Mouse (Mus musculus): ENCODE measurements around the gene Gm48551. TPM values are rescaled to one million over a fixed set of nuclear protein-coding genes. Genes with fewer than 3 reads are reported as not detected.

The Gm48551 gene
- polyA plus RNA-seq, 1 experiment from 2014 or later, result 6.6 TPM

DNA sequence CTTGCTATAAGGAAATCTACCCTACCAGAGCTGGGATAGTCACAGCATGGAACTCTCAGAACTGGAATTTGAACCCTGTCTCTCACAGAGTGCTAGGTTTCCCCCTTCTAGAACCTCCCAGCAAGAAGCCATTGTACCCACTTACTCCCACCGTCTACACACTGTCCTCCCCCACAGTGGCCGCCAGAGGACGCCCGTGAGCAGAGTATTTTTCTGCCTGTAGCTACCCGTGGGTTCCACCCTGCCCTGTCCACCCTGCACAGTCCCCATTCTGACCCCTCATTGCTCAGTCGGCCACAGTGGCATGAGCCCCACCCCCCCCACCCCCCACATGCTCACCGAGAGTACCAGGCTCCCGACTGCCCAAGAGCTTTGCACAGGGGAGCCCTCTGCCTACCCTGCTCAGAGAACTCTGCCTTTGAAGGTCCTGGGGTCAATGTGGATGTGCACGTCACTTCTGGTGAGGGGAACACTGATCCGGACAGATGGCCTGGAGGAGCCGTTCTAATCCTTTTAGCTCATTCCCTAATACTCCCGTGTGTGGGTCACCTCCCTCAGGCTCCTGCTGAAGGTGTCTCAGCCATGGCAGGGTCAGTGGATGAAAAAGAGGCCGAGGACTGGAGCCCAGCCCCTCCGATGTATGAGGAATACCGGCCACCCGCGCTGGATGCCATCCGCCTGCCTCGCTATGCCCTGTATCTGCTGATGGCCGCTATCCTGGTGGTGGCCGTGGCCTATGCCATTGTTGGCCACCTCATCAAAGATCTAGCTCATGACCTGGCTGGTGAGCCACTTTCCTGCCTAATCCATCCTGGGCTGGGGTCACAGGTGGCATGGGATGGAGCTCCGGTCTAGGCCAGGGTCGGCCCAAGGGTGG lies 5.8 kb downstream of the Gm48551 start:
- Histone ChIP-seq H3K4me3 (no peak overlapping the region), H3K36me3 (peaks cover 30% of the 10 kb centered on the region), H3K9me3 (no peaks in the 10 kb centered on the region), H3K27ac (replicated peaks) (peak overlapping the region; percentile 37; the same call in 1 of the 2 replicates), H3K9ac (no peak overlapping the region), H3K4me1 (replicated peaks) (peaks cover 35% of the 10 kb centered on the region), H3K4me2 (no peak overlapping the region), H3K27me3 (no peaks in the 10 kb centered on the region)
- WGBS, result 61% methylated on average over 23 of the region's 23 CpGs
- ATAC-seq (ENCODE audit: low FRiP score, low read depth), result peak; percentile 28; the same call in 1 of the 2 replicates

- Histone ChIP-seq H3K4me3 (no peak overlapping the region), H3K9me3 (no peaks in the 10 kb centered on the region), H3K27me3 (no peaks in the 10 kb centered on the region), H3K9ac (no peak overlapping the region), H3K4me1 (replicated peaks) (peaks cover 29% of the 10 kb centered on the region), H3K36me3 (peaks cover 30% of the 10 kb centered on the region), H3K27ac (replicated peaks) (no peak overlapping the region), H3K4me2 (no peak overlapping the region)
- ATAC-seq (ENCODE audit: low FRiP score, low read depth), result no peak
- WGBS, result 92% methylated on average over 13 of the region's 13 CpGs
Observed at GRCm38 (mm10) chr10:81390678-81390965, 6.4 kb downstream of the Gm48551 start.

GRCm38 (mm10) chr10:81392270-81392669 lies 8.0 kb downstream of the Gm48551 start:
- H3K27ac ChIP-seq (replicated peaks), result no peak overlapping the region
- no peak for ATAC-seq (ENCODE audit: low FRiP score, low read depth)

DNA sequence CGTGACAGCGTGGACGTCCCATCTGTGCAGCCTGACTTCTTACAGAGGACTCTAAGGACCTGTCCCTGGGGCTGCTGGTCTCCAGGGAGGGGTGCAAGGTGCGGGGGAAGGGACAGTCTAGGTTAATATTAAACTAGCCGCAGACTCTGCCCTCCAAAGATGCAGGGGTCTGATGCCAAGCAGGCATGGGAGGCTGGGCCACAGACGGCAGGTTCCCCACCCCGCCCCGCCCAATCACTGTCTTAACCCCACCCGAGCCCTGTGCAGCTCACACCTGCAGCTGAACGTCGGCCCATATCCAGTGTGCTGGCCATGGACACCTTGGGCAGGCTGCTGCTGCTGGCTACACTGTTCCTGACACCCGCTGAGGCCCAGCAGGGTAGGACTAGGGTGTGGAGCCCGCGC lies 8.5 kb downstream of the Gm48551 start, which contains the start of gene Smim24:
Gene Smim24, plus strand, starts transcription at position 271 of the 405 bp plus-strand sequence.
- Histone ChIP-seq H3K4me3 (peak within 1 kb of the TSS; percentile 5; the same call in 1 of the 2 replicates), H3K36me3 (peaks cover 10% of the 10 kb centered on the region), H3K4me1 (replicated peaks) (peaks cover 37% of the 10 kb centered on the region), H3K27ac (replicated peaks) (no peak within 1 kb of the TSS), H3K9ac (no peak within 1 kb of the TSS), H3K9me3 (no peaks in the 10 kb centered on the region), H3K4me2 (peak within 1 kb of the TSS; percentile 48), H3K27me3 (no peaks in the 10 kb centered on the region)
- ATAC-seq (ENCODE audit: low FRiP score, low read depth), result no peak
- WGBS, result 67% methylated on average over 14 of the region's 14 CpGs

More at GRCm38 (mm10) chr10:81392270-81392669, 8.0 kb downstream of the Gm48551 start:
- Histone ChIP-seq H3K36me3 (peaks cover 15% of the 10 kb centered on the region), H3K4me3 (no peak overlapping the region), H3K27me3 (no peaks in the 10 kb centered on the region), H3K9ac (no peak overlapping the region), H3K9me3 (no peaks in the 10 kb centered on the region), H3K4me2 (no peak overlapping the region), H3K4me1 (replicated peaks) (peaks cover 33% of the 10 kb centered on the region)
- 95% methylated on average over 6 of the region's 6 CpGs for WGBS

DNA sequence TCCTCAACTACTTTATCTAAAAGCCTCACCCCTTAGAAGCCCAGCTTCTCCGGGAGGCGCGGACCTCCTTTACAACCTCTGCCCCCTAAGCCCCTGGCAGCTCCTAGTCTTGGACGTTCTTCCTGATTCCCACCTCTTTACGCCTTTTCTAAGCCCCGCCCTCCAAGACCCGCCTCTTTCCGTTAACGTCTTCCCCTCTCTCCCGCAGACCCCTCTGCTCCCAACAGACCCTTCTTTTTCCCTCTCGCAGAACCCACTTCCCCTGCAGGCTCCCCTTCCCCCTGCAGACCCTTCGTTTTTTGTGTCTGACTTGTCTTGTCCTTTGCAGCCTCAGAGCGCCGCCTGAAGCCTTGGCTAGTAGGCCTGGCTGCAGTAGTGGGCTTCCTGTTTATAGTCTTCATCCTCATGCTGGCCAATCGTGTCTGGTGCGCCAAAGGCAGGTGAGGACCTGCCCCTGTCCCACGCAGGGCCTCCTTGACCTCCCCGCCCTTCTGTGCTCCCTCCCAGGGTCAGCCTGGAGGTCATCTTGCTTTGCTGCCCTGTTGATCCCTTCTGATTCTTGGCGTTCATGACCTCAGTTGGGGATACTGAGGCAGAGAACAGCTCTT lies 9.3 kb downstream of the Gm48551 start:
- Histone ChIP-seq H3K4me3 (peak overlapping the region; percentile 5; the same call in 1 of the 2 replicates), H3K36me3 (peaks cover 3% of the 10 kb centered on the region; the same call in 1 of the 2 replicates), H3K27ac (replicated peaks) (no peak overlapping the region), H3K27me3 (no peaks in the 10 kb centered on the region), H3K9me3 (no peaks in the 10 kb centered on the region), H3K4me2 (peak overlapping the region; percentile 48), H3K9ac (no peak overlapping the region), H3K4me1 (replicated peaks) (peaks cover 37% of the 10 kb centered on the region)
- no peak for ATAC-seq (ENCODE audit: low FRiP score, low read depth)
- WGBS, result 9% methylated on average over 19 of the region's 19 CpGs

DNA sequence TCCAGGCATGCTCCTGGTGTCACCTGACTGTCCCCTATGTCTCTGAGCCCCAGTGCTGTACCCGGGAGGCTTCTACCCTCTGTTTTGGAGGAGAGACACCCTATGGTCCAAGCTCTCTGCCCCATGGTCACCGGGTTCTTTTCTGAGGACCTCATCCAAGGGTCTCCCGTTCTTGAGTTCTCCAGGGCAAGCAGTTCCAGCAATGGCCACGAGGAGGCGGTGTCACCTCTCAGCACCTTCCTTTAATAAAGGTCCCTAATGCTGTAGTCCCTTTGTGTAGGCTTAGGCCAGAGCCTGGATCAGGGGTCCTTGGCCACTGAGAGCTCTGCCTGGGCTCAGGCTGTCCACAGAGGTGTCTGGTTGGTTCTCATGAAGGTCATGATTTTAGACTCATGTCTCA lies 10.9 kb downstream of the Gm48551 start:
- no peak overlapping the region for H3K9ac ChIP-seq
- WGBS, result 20% methylated on average over 5 of the region's 5 CpGs
- H3K27me3 ChIP-seq, result no peaks in the 10 kb centered on the region
- ATAC-seq (ENCODE audit: low FRiP score, low read depth), result no peak
- no peak overlapping the region for H3K27ac ChIP-seq (replicated peaks)
- peaks cover 35% of the 10 kb centered on the region for H3K4me1 ChIP-seq (replicated peaks)
- no peak overlapping the region for H3K4me3 ChIP-seq
- no peak overlapping the region for H3K4me2 ChIP-seq
- H3K36me3 ChIP-seq, result no peaks in the 10 kb centered on the region
- no peaks in the 10 kb centered on the region for H3K9me3 ChIP-seq

- 66% methylated on average over 4 of the region's 4 CpGs for WGBS
- H3K9ac ChIP-seq, result no peak overlapping the region
Observed at GRCm38 (mm10) chr10:81395865-81396264, 11.6 kb downstream of the Gm48551 start.

DNA sequence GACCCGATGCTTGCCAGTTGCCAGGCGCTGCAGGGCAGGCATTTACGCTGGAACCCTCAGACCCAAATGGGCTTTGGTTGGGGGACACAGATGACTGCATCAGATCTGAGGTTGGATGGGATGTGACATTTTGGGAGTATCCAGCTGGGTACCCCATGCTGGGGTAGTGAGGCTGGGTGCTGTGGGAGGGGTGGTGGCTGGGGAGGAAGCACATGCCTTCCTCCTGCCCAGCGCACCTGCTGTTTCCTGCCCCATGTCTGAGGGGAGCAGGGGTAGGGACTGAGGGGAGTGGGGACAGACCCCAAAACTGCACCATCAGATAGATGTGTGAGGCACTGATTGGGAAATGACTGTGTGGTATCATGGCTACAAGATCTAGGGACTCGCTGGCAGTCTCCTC lies 12.5 kb downstream of the Gm48551 start:
- H3K9me3 ChIP-seq, result no peaks in the 10 kb centered on the region
- WGBS, result 49% methylated on average over 5 of the region's 5 CpGs
- H3K4me2 ChIP-seq, result no peak overlapping the region
- no peak overlapping the region for H3K4me3 ChIP-seq
- no peaks in the 10 kb centered on the region for H3K27me3 ChIP-seq
- H3K4me1 ChIP-seq (replicated peaks), result peaks cover 46% of the 10 kb centered on the region
- H3K9ac ChIP-seq, result no peak overlapping the region
- H3K27ac ChIP-seq (replicated peaks), result peak overlapping the region; percentile 51; the same call in 1 of the 2 replicates
- ATAC-seq (ENCODE audit: low FRiP score, low read depth), result no peak
- no peaks in the 10 kb centered on the region for H3K36me3 ChIP-seq

More at GRCm38 (mm10) chr10:81395865-81396264, 11.6 kb downstream of the Gm48551 start:
- H3K4me3 ChIP-seq, result no peak overlapping the region
- H3K36me3 ChIP-seq, result no peaks in the 10 kb centered on the region
- H3K27ac ChIP-seq (replicated peaks), result peak overlapping the region; percentile 51; the same call in 1 of the 2 replicates
- no peaks in the 10 kb centered on the region for H3K9me3 ChIP-seq
- ATAC-seq (ENCODE audit: low FRiP score, low read depth), result no peak
- peaks cover 38% of the 10 kb centered on the region for H3K4me1 ChIP-seq (replicated peaks)
- no peak overlapping the region for H3K4me2 ChIP-seq
- H3K27me3 ChIP-seq, result no peaks in the 10 kb centered on the region

- no peak overlapping the region for H3K9ac ChIP-seq
- ATAC-seq (ENCODE audit: low FRiP score, low read depth), result no peak
- H3K4me1 ChIP-seq (replicated peaks), result peaks cover 55% of the 10 kb centered on the region
- H3K4me2 ChIP-seq, result no peak overlapping the region
- H3K36me3 ChIP-seq, result 0 out of 2 replicates have a peak, but pooled peaks cover 3% of the 10 kb centered on the region
- WGBS, result 72% methylated on average over 5 of the region's 5 CpGs
- no peak overlapping the region for H3K4me3 ChIP-seq
- no peak overlapping the region for H3K27ac ChIP-seq (replicated peaks)
- no peaks in the 10 kb centered on the region for H3K27me3 ChIP-seq
- no peaks in the 10 kb centered on the region for H3K9me3 ChIP-seq
Observed at GRCm38 (mm10) chr10:81399296-81399695, 15.0 kb downstream of the Gm48551 start.

DNA sequence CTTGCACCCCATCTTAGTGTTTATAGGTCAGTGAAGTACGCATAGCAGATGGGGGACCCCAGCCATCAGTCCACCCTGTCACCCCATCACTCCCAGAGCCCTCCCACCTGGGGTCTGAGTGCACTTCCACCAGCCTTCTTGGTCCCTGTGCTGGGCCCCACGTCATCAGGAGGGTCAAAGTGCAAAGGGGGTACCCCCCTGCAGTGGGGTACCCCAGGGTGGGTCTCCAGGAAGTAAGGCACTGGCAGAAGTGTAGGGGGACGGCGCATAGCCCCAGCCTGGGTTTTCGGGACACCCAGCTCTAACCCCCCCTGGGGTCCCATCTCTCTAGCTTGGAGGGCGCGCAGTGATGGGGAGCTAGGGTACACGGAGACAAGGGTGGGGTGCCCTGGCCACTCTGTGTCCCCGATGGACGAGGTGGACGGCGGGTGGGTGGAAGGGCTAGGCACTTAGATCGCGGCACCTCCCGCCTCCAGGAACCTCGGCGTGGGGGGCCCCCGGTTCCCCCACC lies 15.6 kb downstream of the Gm48551 start:
- H3K9ac ChIP-seq, result no peak overlapping the region
- ATAC-seq (ENCODE audit: low FRiP score, low read depth), result no peak
- peaks cover 9% of the 10 kb centered on the region; the same call in 1 of the 2 replicates for H3K36me3 ChIP-seq
- H3K27ac ChIP-seq (replicated peaks), result peak overlapping the region; percentile 42; the same call in 1 of the 2 replicates
- peaks cover 55% of the 10 kb centered on the region for H3K4me1 ChIP-seq (replicated peaks)
- no peaks in the 10 kb centered on the region for H3K9me3 ChIP-seq
- peak overlapping the region; percentile 30; the same call in 1 of the 2 replicates for H3K4me2 ChIP-seq
- H3K4me3 ChIP-seq, result 0 out of 2 replicates have a peak overlapping the region, but pooled peaks have one; percentile 9
- no peaks in the 10 kb centered on the region for H3K27me3 ChIP-seq
- WGBS, result 78% methylated on average over 18 of the region's 18 CpGs

DNA sequence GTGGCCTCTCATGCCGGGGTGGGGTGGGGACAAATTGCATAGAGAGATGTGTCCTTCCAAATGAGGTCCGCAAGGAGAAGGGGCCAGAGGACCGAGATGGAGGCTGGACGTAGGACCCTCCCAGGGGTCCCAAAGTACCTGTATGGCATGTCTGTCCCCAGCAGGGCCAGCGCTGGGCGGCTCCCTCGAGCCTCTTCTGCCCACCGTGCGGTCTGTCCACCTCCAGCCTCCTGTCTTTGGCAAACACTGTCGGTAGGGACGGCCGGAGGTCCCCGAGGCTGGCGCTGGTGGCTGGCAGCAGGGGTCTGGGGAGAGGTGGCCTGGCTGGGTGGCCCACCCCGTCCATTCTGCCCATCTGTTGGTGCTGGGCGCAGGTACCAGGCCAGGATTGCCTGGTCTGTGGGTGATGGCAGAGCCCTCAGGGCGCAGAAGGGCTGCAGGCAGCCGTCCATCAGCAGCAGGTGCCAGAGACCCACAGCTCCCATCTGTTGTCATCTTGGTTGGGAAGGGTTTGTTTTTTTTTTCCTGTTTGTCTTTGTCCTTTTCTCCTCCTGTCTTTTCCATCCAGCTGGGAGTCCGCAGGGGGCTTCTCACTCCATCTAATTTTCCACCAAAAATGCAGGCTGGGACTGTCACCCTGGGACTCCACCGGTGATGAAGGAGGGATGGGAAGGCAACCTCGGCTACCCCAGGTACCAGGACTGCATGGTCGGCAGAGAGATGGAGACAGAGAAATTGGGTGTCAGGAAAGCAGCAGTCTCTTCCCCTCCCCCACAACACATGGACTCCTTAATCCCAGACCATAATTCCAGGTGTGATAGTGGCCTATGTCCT lies 16.3 kb downstream of the Gm48551 start:
- Histone ChIP-seq H3K4me2 (peak overlapping the region; percentile 30), H3K9me3 (no peaks in the 10 kb centered on the region), H3K27ac (replicated peaks) (peak overlapping the region; percentile 80), H3K36me3 (peaks cover 13% of the 10 kb centered on the region), H3K9ac (no peak overlapping the region), H3K4me3 (peak overlapping the region; percentile 13; the same call in 1 of the 2 replicates), H3K4me1 (replicated peaks) (peaks cover 55% of the 10 kb centered on the region), H3K27me3 (no peaks in the 10 kb centered on the region)
- ATAC-seq (ENCODE audit: low FRiP score, low read depth), result no peak
- 38% methylated on average over 21 of the region's 22 CpGs for WGBS
